Mouse (Mus musculus) forebrain, embryonic 12.5 days (tissue): ENCODE data around the gene Vax1. TPM values are rescaled to one million over a fixed set of nuclear protein-coding genes. Genes with fewer than 3 reads are reported as not detected.

Source experiments
- ATAC-seq: fragments of 200-750 bp; cut with Nextera tagmentation; 2 replicates; pipeline ENCODE4 v1.8.0; 2017; ENCODE audit warnings: moderate TSS enrichment; ENCODE audit not compliant: low FRiP score
- H3K27ac ChIP-seq: fragments of 300-500 bp; sonication (generic); 2 replicates; pipeline ENCODE4 v1.5.1; 2016; ENCODE audit warnings: mild to moderate bottlenecking
- H3K27me3 ChIP-seq: fragments of 300-500 bp; sonication (generic); 2 replicates; pipeline ENCODE4 v1.6.1; 2016; ENCODE audit warnings: mild to moderate bottlenecking
- H3K36me3 ChIP-seq: fragments of 300-500 bp; sonication (generic); replicated peaks from 2 replicates; pipeline ENCODE4 v1.6.1; 2016; ENCODE audit warnings: mild to moderate bottlenecking
- H3K4me1 ChIP-seq: fragments of 300-500 bp; sonication (generic); 2 replicates; pipeline ENCODE4 v1.6.1; 2016
- H3K4me2 ChIP-seq: fragments of 300-500 bp; sonication (generic); 2 replicates; pipeline ENCODE4 v1.6.1; 2016; ENCODE audit warnings: mild to moderate bottlenecking, moderate library complexity
- H3K4me3 ChIP-seq: fragments of 300-500 bp; sonication (generic); replicated peaks from 2 replicates; pipeline ENCODE4 v1.5.1; 2016; ENCODE audit warnings: mild to moderate bottlenecking
- H3K9ac ChIP-seq: fragments of 300-500 bp; sonication (generic); 2 replicates; pipeline ENCODE4 v1.6.1; 2016; ENCODE audit warnings: mild to moderate bottlenecking
- H3K9me3 ChIP-seq: fragments of 300-500 bp; sonication (generic); 2 replicates; pipeline ENCODE4 v1.6.1; 2016
- WGBS: fragments of 180-500 bp; shearing (Covaris S2); methylation state at CpG from one replicate; pipeline ENCODE4 v1.1.7; 2016; 5-methylcytosine and 5-hydroxymethylcytosine counted together
- polyA plus RNA-seq: library from polyadenylated mRNA; unstranded; fragments of >200 nt; fragmentation: Nextera tagmentation; extraction: Ambion mirVana; gene quantifications from 2 replicates; pipeline ENCODE4 v1.2.1, GENCODE M21; 2016

Vax1 gene
- polyA plus RNA-seq, 1 experiment from 2014 or later: 6.8 TPM

DNA sequence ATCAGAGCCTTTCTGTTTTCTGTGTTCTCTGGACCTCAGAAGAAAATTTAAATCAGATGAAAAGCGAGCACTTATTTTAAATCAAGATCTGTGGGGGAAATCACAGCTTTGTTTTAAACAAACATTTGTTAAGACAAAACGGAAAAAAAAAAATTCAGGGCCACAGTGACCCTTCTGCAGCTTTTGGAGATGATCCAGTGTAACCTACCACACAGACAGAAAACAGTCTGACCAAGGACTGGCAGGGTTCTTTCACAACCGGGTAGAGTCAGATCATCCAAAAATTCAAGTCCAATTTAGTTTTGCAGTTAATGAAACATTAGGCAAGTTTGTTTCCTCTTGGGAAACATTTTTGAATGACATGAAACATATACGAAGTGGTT, 21.3 kb upstream of the Vax1 start:
- no peaks in the 10 kb centered on the region for H3K36me3 ChIP-seq
- WGBS: 8% methylated on average over 4 of the region's 4 CpGs
- peak overlapping the region; percentile 15; the same call in 1 of the 2 replicates for H3K4me2 ChIP-seq
- no peaks in the 10 kb centered on the region for H3K9me3 ChIP-seq
- H3K9ac ChIP-seq: no peak overlapping the region
- H3K4me1 ChIP-seq: peaks cover 12% of the 10 kb centered on the region; the same call in 1 of the 2 replicates
- H3K4me3 ChIP-seq: no peak overlapping the region
- peaks cover 87% of the 10 kb centered on the region for H3K27me3 ChIP-seq
- no peak for ATAC-seq
- no peak overlapping the region for H3K27ac ChIP-seq

DNA sequence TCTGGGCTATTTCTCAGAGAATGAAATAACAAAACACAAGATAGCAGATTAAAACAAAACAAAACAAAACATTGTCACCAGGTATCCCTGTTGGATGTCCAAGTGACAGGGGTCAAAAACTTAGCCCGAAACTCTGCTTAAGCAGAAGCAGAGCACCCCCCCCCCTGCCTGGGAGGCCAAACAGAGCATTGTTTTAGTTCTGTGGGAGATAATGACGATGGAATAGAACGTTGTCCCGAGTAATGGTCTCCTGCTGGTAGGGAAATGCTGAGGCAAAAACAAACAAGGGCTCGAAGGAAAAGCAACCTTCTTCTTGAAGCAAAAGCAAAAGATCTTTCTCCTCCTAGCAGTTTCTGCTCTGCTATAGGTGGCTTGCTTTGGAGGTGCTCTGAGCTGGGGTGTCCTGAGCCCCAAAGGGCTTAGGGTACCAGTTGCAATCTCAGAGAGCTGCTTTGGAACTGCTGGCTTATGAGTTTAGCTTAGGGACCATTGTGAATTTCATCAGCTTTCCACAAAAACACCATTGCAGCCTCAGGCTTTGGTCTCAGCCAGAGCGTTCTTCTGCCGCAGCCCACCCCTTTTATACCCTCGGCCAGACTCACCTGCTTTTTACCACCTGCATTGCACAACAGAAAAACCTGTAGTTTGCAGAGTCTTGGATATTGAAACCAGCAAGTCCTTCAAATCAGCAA, 20.7 kb upstream of the Vax1 start:
- 3% methylated on average over 8 of the region's 8 CpGs for WGBS
- Histone ChIP-seq H3K4me3 (no peak overlapping the region), H3K9me3 (no peaks in the 10 kb centered on the region), H3K27ac (no peak overlapping the region), H3K4me1 (peaks cover 9% of the 10 kb centered on the region; the same call in 1 of the 2 replicates), H3K4me2 (peak overlapping the region; percentile 8; the same call in 1 of the 2 replicates), H3K36me3 (no peaks in the 10 kb centered on the region), H3K27me3 (peaks cover 87% of the 10 kb centered on the region), H3K9ac (no peak overlapping the region)
- no peak for ATAC-seq

DNA sequence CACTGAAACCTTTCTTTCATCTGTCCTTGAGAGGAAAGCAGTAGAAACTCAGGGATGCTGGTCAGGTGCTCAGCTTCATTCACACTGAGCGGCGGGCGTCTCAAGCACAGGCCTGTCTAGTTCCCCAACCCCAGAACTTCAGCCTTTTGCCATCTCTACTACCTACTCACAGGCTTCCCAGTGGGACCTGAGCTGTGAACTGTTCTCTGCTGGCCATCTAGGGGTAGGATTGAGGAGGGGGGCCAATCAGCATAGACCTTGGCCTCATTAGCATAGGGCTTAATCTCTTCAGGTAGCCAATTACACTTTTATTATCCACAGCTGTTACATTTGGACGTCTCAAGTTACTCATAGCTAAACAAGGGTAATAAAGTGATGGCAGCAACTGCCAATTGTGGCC, 19.1 kb upstream of the Vax1 start:
- whole genome bisulfite sequencing: 13% methylated on average over 4 of the region's 4 CpGs

DNA sequence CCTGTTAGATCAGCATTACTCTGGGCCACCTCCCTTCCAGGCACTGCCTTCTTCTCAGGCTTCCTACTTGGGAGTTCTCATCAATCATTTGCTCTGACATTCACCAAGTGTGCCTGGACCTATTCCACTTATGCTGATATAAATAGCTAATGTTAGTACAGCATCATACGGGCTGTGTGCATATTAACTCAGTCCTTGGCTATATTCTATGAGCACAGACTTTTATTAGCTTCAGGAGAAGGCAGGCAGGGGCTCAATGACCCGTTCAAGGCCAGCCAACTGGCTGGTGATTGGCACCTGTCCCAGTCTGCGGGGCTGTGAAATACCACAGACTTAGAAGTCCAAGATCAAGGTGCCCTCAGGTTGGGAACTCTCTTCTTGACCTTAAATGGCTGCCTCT, 14.1 kb upstream of the Vax1 start:
- Histone ChIP-seq H3K4me3 (no peak overlapping the region), H3K36me3 (no peaks in the 10 kb centered on the region), H3K4me1 (peaks cover 2% of the 10 kb centered on the region; the same call in 1 of the 2 replicates), H3K4me2 (no peak overlapping the region), H3K9ac (no peak overlapping the region), H3K9me3 (no peaks in the 10 kb centered on the region), H3K27me3 (peaks cover 85% of the 10 kb centered on the region), H3K27ac (no peak overlapping the region)
- WGBS: 70% methylated on average over 3 of the region's 3 CpGs
- ATAC-seq: no peak

More for the DNA sequence above, 19.1 kb upstream of the Vax1 start:
- ATAC-seq: no peak
- H3K4me3 ChIP-seq: no peak overlapping the region
- no peaks in the 10 kb centered on the region for H3K9me3 ChIP-seq
- peaks cover 6% of the 10 kb centered on the region; the same call in 1 of the 2 replicates for H3K4me1 ChIP-seq
- peaks cover 85% of the 10 kb centered on the region for H3K27me3 ChIP-seq
- H3K9ac ChIP-seq: no peak overlapping the region
- H3K4me2 ChIP-seq: no peak overlapping the region
- H3K36me3 ChIP-seq: no peaks in the 10 kb centered on the region
- no peak overlapping the region for H3K27ac ChIP-seq

DNA sequence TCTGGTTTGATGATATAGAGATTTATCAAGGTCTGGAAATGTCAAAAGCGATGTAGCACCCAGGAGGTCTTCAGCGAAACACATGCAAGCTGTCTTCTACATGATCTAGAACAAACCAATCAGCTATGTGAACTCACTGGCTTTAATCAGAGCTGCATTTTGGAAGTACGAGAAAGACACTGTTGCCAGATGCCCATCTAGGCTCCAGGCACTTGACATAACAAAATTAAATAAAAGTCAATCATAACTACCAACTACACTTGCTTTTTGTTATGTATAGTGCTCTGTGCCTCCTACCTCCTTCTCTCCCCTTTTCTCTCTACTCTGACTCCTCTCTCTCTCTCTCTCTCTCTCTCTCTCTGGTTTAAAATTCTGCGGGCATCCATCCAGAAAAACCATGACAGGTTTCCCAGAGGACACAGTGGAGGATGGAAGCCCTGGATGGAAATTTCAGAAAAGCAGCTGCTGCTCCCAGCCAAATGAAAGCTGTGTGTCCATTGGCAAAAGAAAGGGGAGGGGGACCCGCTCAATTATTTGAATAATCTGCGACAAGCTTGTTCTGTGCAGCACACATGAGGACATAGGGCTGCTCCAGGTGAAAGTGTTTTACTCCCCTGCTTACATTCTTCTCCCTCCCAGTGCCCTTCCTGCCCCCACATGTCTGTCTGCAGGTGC, 3.6 kb upstream of the Vax1 start:
- Histone ChIP-seq H3K9me3 (no peaks in the 10 kb centered on the region), H3K4me3 (no peak overlapping the region), H3K4me2 (peak overlapping the region; percentile 74), H3K4me1 (peaks cover 46% of the 10 kb centered on the region), H3K27ac (peak overlapping the region; percentile 15; the same call in 1 of the 2 replicates), H3K9ac (no peak overlapping the region), H3K27me3 (peaks cover 91% of the 10 kb centered on the region), H3K36me3 (no peaks in the 10 kb centered on the region)
- 7% methylated on average over 6 of the region's 6 CpGs for WGBS
- no peak for ATAC-seq

DNA sequence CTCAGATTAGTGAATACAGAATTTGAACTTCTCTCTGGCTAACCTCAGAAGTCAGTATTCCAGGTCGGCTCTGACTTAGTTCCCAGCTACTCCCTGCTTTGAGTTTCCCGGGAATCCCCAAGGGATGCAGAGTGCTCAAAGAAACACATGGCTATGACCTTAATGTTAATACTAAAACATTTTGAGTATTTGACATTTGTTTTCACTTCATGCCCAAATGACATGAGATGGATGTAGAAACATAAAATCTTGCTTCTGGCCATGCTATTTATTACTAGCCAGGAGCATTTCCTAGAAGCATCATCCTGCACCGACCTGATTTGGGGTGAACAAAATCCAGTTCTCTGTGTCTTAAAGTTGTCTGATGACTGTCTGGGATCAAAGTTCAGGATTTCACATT, 2.9 kb upstream of the Vax1 start:
- ATAC-seq: no peak
- peaks cover 46% of the 10 kb centered on the region for H3K4me1 ChIP-seq
- H3K27me3 ChIP-seq: peaks cover 93% of the 10 kb centered on the region
- H3K9me3 ChIP-seq: no peaks in the 10 kb centered on the region
- peak overlapping the region; percentile 74 for H3K4me2 ChIP-seq
- no peak overlapping the region for H3K9ac ChIP-seq
- 0 out of 2 replicates have a peak overlapping the region, but pooled peaks have one; percentile 31 for H3K27ac ChIP-seq
- H3K36me3 ChIP-seq: no peaks in the 10 kb centered on the region
- peak overlapping the region; percentile 61 for H3K4me3 ChIP-seq
- WGBS: 4% methylated on average over 3 of the region's 3 CpGs

DNA sequence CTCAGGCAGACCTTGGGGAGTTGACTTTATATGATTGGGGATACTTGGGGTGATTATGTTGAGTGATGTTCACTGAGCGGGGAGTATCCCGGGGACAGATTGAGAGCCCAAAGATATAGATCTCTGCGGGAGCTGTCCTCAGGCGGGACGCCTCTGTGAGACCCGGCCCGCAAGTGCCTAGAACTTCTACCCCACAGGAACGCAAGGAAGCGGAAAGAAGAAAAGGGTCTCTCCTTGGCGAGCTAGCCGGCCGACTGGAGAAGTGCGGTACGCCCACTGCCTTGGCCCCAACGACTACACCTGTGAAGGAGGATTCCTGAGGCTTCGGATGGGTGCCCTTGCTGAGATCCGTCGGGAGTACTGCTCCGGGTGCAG, 2.0 kb upstream of the Vax1 start:
- H3K27ac ChIP-seq: peak overlapping the region; percentile 79
- no peaks in the 10 kb centered on the region for H3K36me3 ChIP-seq
- H3K4me3 ChIP-seq: peak overlapping the region; percentile 61
- no peaks in the 10 kb centered on the region for H3K9me3 ChIP-seq
- WGBS: 1% methylated on average over 19 of the region's 19 CpGs
- H3K4me2 ChIP-seq: peak overlapping the region; percentile 74
- H3K27me3 ChIP-seq: peaks cover 94% of the 10 kb centered on the region
- peak overlapping the region; percentile 40 for H3K9ac ChIP-seq
- H3K4me1 ChIP-seq: peaks cover 48% of the 10 kb centered on the region
- peak; percentile 12; the same call in 1 of the 2 replicates for ATAC-seq

DNA sequence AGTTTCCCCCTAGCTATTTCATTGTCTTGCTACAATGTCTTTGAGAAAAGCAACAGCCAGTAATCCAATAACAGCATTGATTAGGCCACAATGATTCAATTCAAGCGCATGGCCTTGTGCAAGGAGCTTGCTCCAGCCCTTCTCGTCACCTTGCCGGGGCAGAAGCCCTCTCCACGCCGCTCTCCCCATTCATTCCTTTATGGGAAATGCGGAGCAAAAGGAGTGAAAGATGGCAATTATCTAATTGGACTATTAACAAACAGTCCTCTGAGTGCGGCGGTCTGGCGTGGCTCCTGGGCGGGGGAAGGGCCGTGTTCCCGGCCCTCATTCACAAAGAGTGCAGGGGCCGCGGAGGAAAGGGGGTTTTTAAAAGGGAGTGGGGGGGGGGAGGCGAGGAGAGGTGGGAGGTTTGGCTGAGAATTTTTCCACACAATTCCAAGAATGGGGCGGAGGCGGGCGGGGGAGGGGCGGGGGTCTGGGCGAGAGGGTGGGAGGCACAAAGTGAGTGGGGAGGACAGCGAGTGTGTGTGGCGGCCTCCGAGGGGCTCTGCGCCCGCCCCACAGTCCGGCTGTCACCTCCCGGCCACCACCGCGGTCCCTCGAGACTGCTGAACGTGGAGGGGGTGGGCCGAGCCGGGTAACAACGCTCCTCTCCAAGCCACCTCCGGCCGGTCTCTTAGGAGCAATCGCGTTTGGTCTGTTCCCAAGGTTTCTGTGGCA, 1.5 kb upstream of the Vax1 start:
- peak; percentile 81 for ATAC-seq
- Histone ChIP-seq H3K36me3 (no peaks in the 10 kb centered on the region), H3K4me2 (peak overlapping the region; percentile 74), H3K27me3 (peaks cover 95% of the 10 kb centered on the region), H3K9me3 (no peaks in the 10 kb centered on the region), H3K4me1 (peaks cover 53% of the 10 kb centered on the region), H3K9ac (peak overlapping the region; percentile 40), H3K4me3 (peak overlapping the region; percentile 61), H3K27ac (peak overlapping the region; percentile 88)
- under 1% methylated on average over 38 of the region's 38 CpGs for WGBS

DNA sequence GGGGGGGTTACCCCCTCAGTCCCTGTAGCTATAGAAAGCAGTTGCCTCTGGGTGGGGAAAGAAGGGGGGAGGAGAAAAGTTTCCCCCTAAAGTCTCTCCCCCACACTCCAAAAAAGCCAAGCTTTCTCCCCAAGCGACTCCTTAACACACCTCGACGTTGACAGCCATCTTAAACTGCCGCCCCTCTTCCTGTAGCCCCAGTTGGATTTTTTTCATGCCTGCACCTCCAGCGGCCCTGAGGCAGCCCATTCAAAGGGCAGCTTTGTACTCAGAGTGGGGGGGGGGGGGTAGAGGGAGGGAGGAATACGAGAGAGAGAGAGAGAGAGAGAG, 875 bp upstream of the Vax1 start:
- WGBS: 0% methylated on average over 6 of the region's 6 CpGs
- H3K27ac ChIP-seq: peak overlapping the region; percentile 88
- peaks cover 58% of the 10 kb centered on the region for H3K4me1 ChIP-seq
- H3K4me2 ChIP-seq: peak overlapping the region; percentile 74
- H3K9ac ChIP-seq: peak overlapping the region; percentile 85; the same call in 1 of the 2 replicates
- no peaks in the 10 kb centered on the region for H3K9me3 ChIP-seq
- no peaks in the 10 kb centered on the region for H3K36me3 ChIP-seq
- peaks cover 95% of the 10 kb centered on the region for H3K27me3 ChIP-seq
- peak; percentile 67 for ATAC-seq
- H3K4me3 ChIP-seq: peak overlapping the region; percentile 61

DNA sequence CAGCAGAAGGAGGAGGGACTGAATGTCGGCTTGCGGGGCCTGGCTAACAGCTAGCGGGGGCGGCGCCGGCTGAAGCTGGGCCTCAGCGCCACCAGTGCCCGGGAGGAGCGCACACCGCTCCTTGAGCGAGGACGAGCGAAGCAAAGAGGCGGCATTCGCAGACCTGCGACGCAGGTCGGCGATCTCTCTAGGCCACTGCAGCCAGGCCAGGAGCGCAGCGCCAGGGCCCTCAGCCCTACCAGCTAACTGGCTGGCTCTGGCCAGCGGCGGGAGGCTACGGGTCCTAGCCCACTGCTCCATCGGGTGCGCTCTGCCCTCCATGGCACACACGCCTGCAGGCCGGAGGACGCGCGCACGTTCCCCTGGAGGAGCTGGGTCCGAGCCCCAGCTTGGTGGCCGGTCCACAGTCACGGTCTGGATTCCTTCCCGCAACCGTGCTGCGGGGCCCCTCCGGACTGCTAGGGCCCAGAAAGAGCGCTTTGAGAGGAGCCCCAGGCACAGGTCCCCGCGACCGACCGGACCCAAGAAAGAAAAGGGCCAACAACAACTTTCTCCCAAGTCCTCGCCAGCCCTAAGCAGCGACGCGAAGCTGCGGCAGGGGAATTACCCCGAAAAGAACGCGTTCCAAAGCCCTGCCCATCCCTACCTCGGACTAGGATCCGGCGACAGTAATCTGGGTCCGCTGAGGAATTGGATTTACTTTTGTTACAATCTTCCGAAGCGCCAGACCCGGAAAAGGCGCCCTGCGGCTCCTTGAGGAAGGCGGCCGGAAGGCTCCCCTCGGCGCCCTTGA, 517 bp downstream of the Vax1 start:
- peaks cover 61% of the 10 kb centered on the region for H3K4me1 ChIP-seq
- peak overlapping the region; percentile 88 for H3K27ac ChIP-seq
- peak overlapping the region; percentile 85 for H3K9ac ChIP-seq

DNA sequence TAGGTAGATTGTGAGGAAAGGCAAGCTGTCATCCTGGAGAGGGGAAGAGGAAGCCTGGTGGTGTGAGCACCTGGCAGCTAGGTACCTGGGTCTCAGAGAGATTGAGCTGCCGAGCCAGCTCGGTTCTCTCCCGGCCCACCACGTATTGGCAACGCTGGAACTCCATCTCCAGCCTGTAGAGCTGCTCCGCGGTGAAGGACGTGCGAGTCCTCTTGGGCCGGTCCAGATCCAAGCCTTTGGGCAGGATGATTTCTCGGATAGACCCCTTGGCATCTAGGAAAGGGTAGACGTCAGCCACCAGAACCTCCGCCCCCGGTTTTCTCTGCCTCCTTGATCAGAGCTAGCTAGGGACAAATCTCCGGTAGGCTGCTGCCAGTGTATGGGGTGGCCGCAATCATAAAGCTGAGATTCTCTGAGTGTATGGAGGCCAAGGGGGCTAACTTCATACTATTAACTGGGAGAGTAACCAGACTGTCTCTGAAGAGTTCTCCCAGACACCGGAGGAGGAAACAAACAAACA, 1.4 kb downstream of the Vax1 start:
- peaks cover 55% of the 10 kb centered on the region for H3K4me1 ChIP-seq

More for the DNA sequence above, 517 bp downstream of the Vax1 start:
- Histone ChIP-seq H3K27me3 (peaks cover 96% of the 10 kb centered on the region), H3K9me3 (no peaks in the 10 kb centered on the region), H3K4me3 (peak overlapping the region; percentile 61), H3K4me2 (peak overlapping the region; percentile 74), H3K36me3 (no peaks in the 10 kb centered on the region)
- ATAC-seq: no peak
- under 1% methylated on average over 65 of the region's 65 CpGs for WGBS

More for the DNA sequence above, 1.4 kb downstream of the Vax1 start:
- Histone ChIP-seq H3K4me2 (peak overlapping the region; percentile 74), H3K36me3 (no peaks in the 10 kb centered on the region), H3K9ac (peak overlapping the region; percentile 85), H3K27ac (peak overlapping the region; percentile 88), H3K27me3 (peaks cover 96% of the 10 kb centered on the region), H3K9me3 (no peaks in the 10 kb centered on the region), H3K4me3 (peak overlapping the region; percentile 61)
- no peak for ATAC-seq
- WGBS: 2% methylated on average over 17 of the region's 17 CpGs
